ENCODE assay signal across 30 mouse cellular contexts in genomic region chr13:9353890-9354289, GRCm38 (mm10).
A peak's percentile ranks its signal among the peaks of the same experiment; 100 is the strongest.
DNase-seq lines count a peak whose midpoint lies in the region; TF ChIP-seq lines count a peak whose summit lies in the region.
"Had no signal": no experiment of that assay in that cellular context is flagged by ENCODE, and none has a peak within 500 bp of the region (broad histone marks: within the 10 kb centered on the region; RNA-seq: fewer than 3 reads in every experiment).

No protein-coding gene starts in this region.

- H3K4me1 ChIP-seq in CH12.LX (ENCODE audit: control insufficient read depth in 1 of 2, insufficient read depth in 2 of 2): no peaks in the 10 kb centered on the region
- peaks cover 13% of the 10 kb centered on the region for H3K4me1 ChIP-seq in embryonic fibroblast, embryonic 13.5 days (ENCODE audit: control insufficient read depth, insufficient read depth, low read length)
- H3K4me1 ChIP-seq: kidney, embryonic 15.5 days; limb, embryonic 10.5 days; liver, embryonic 13.5 days had no signal

- dilution Hi-C loops in CH12.LX (cut with MboI; ENCODE audit: extremely low pct_ligation_motif_present, extremely low pct_unique_long_range_greater_than_20kb, low sequenced_read_pairs): no loop called here

- TF ChIP-seq POLR2A in CH12.LX (IDR thresholded peaks at IDR 0.05; ENCODE audit: low read depth, low read length): no peak
- TF ChIP-seq POLR2A in embryonic fibroblast, embryonic 13.5 days (IDR thresholded peaks at IDR 0.05; ENCODE audit: low read depth, low read length): no peak

- TF ChIP-seq RAD21 in CH12.LX (IDR thresholded peaks at IDR 0.05; ENCODE audit: low read depth, low read length): no peak

- H3ac ChIP-seq in C2C12 (ENCODE audit: control insufficient read depth, insufficient read length, low read depth): no peak overlapping the region

- peaks cover 3% of the 10 kb centered on the region for H3K79me3 ChIP-seq in C2C12 (ENCODE audit: low read depth)

- no peak for TF ChIP-seq EP300 in CH12.LX (IDR thresholded peaks at IDR 0.05; ENCODE audit: low read length)

- H3K9ac ChIP-seq in CH12.LX (ENCODE audit: insufficient read depth, low read depth): no peak overlapping the region
- H3K9ac ChIP-seq: embryonic facial prominence, embryonic 15.5 days; hindbrain, embryonic 13.5 days; kidney, embryonic 15.5 days; limb, embryonic 15.5 days; liver, embryonic 13.5 days had no signal

- no peaks in the 10 kb centered on the region for H3K27me3 ChIP-seq in C2C12 (ENCODE audit: control insufficient read depth, insufficient read depth, insufficient read length)
- H3K27me3 ChIP-seq in CH12.LX (replicated peaks): no peaks in the 10 kb centered on the region
- H3K27me3 ChIP-seq: embryonic facial prominence, embryonic 15.5 days; hindbrain, embryonic 13.5 days; kidney, embryonic 15.5 days; limb, embryonic 15.5 days; liver, embryonic 13.5 days; Patski had no signal

- H3K27ac ChIP-seq in CH12.LX (ENCODE audit: insufficient read depth, low read depth): no peak overlapping the region
- peak overlapping the region; percentile 45; the same call in 1 of the 2 replicates for H3K27ac ChIP-seq in embryonic fibroblast, embryonic 13.5 days (ENCODE audit: insufficient read depth, low read length)
- H3K27ac ChIP-seq: embryonic facial prominence, embryonic 10.5 days; embryonic facial prominence, embryonic 15.5 days; heart, embryonic 10.5 days; hindbrain, embryonic 13.5 days; kidney, embryonic 15.5 days; limb, embryonic 10.5 days; limb, embryonic 15.5 days; liver, embryonic 13.5 days; macrophage had no signal

- H3K36me3 ChIP-seq in C2C12 (ENCODE audit: control insufficient read depth, insufficient read depth) (no peaks in the 10 kb centered on the region), CH12.LX (replicated peaks in 1 of 2; ENCODE audit: control insufficient read depth in 1 of 2, insufficient read depth in 1 of 2, low read length in 1 of 2) (no peaks in the 10 kb centered on the region)
- H3K36me3 ChIP-seq: embryonic facial prominence, embryonic 10.5 days; embryonic facial prominence, embryonic 15.5 days; heart, embryonic 10.5 days; hindbrain, embryonic 13.5 days; kidney, embryonic 15.5 days; limb, embryonic 10.5 days; limb, embryonic 15.5 days; liver, embryonic 13.5 days had no signal

- no peak overlapping the region for H3K4me2 ChIP-seq in CH12.LX (ENCODE audit: insufficient read depth, low read depth, poor library complexity, severe bottlenecking)
- H3K4me2 ChIP-seq: embryonic facial prominence, embryonic 15.5 days; hindbrain, embryonic 13.5 days; kidney, embryonic 15.5 days; limb, embryonic 15.5 days; liver, embryonic 13.5 days had no signal

- TF ChIP-seq CTCF in C2C12 (IDR thresholded peaks at IDR 0.05; ENCODE audit: control insufficient read depth, insufficient read depth, insufficient read length) (no peak), CH12.LX (conservative IDR thresholded peaks at IDR 0.05 in 1 of 2, IDR thresholded peaks at IDR 0.05 in 1 of 2; ENCODE audit: low read depth in 2 of 2, low read length in 2 of 2) (no peak)
- TF ChIP-seq CTCF in embryonic fibroblast, embryonic 13.5 days (IDR thresholded peaks at IDR 0.05; ENCODE audit: borderline replicate concordance, insufficient read depth, low read length): no peak

- H3K9me3 ChIP-seq in CH12.LX (replicated peaks; ENCODE audit: low read length): no peaks in the 10 kb centered on the region
- H3K9me3 ChIP-seq: embryonic facial prominence, embryonic 10.5 days; embryonic facial prominence, embryonic 15.5 days; heart, embryonic 10.5 days; hindbrain, embryonic 13.5 days; kidney, embryonic 15.5 days; limb, embryonic 10.5 days; limb, embryonic 15.5 days; liver, embryonic 13.5 days had no signal

- H3K4me3 ChIP-seq in C2C12 (ENCODE audit: insufficient read depth, poor library complexity, severe bottlenecking): no peak overlapping the region
- no peak overlapping the region for H3K4me3 ChIP-seq in CH12.LX (replicated peaks in 1 of 3; ENCODE audit: low read depth in 2 of 3, low read length in 2 of 3, poor library complexity in 1 of 3)
- H3K4me3 ChIP-seq in embryonic fibroblast, embryonic 13.5 days (ENCODE audit: insufficient read depth, low read length): no peak overlapping the region
- H3K4me3 ChIP-seq: embryonic facial prominence, embryonic 10.5 days; embryonic facial prominence, embryonic 15.5 days; heart, embryonic 10.5 days; hindbrain, embryonic 13.5 days; kidney, embryonic 15.5 days; limb, embryonic 10.5 days; limb, embryonic 15.5 days; liver, embryonic 13.5 days had no signal

- H3K79me2 ChIP-seq in C2C12 (ENCODE audit: control insufficient read depth, insufficient read depth) (peaks cover 4% of the 10 kb centered on the region), CH12.LX (replicated peaks; ENCODE audit: control insufficient read depth, extremely low read depth, insufficient read depth, poor library complexity, severe bottlenecking) (no peaks in the 10 kb centered on the region)

- in situ Hi-C loops in CH12.LX (cut with MboI; ENCODE audit: low pct_ligation_motif_present, low pct_unique_long_range_greater_than_20kb, low sequenced_read_pairs): no loop called here

- peak; percentile 27 for DNase-seq in CH12.LX (ENCODE audit: extremely low read depth)
- DNase-seq in kidney, postnatal 14 days: no peak
- no peak for DNase-seq in embryo, embryonic 10 days (ENCODE audit: low spot score)
- no peak for DNase-seq in kidney, adult 18-20 months
- DNase-seq in kidney, postnatal 10 days: no peak
- DNase-seq: adrenal gland, postnatal 14 days; cerebellum, adult 2 months; cerebellum, postnatal 14 days; gastrocnemius, postnatal 25 days; heart, adult 11 months; heart, postnatal 4 days; kidney, adult 11 months; kidney, postnatal 4 days; layer of hippocampus, postnatal 36 days; liver, embryonic 13.5 days; lung, adult 18-20 months; midbrain, embryonic 14.5 days; thymus, adult 2 months; thymus, postnatal 4 days had no signal

TF ChIP-seq in C2C12, 6 proteins besides CTCF, POLR2A, EP300 and RAD21:
- TF ChIP-seq MYOG (IDR thresholded peaks at IDR 0.05; ENCODE audit: control insufficient read depth, extremely low read depth, insufficient read length): no peak
- TF ChIP-seq USF1 (IDR thresholded peaks at IDR 0.05; ENCODE audit: low read depth): no peak
- peak; percentile 60 for TF ChIP-seq CEBPB (IDR thresholded peaks at IDR 0.05; ENCODE audit: low read depth)
- peak; percentile 28 for TF ChIP-seq FOSL1 (IDR thresholded peaks at IDR 0.05; ENCODE audit: insufficient read depth, low read length, poor library complexity, severe bottlenecking)
- TF ChIP-seq MYOD1 (IDR thresholded peaks at IDR 0.05; ENCODE audit: control insufficient read depth, insufficient read length, low read depth): no peak

TF ChIP-seq in CH12.LX, 34 proteins besides CTCF, POLR2A, EP300 and RAD21:
- TF ChIP-seq TCF12 (IDR thresholded peaks at IDR 0.05; ENCODE audit: low read depth, low read length): no peak
- no peak for TF ChIP-seq ZKSCAN1 (IDR thresholded peaks at IDR 0.05; ENCODE audit: borderline replicate concordance, low read depth, low read length)
- no peak for TF ChIP-seq ZMIZ1 (IDR thresholded peaks at IDR 0.05; ENCODE audit: low read depth, low read length)
- no peak for TF ChIP-seq NRF1 (IDR thresholded peaks at IDR 0.05; ENCODE audit: low read depth, low read length)
- TF ChIP-seq KAT2A (IDR thresholded peaks at IDR 0.05; ENCODE audit: insufficient replicate concordance, low read length): no peak
- no peak for TF ChIP-seq MAX (IDR thresholded peaks at IDR 0.05; ENCODE audit: low read length)
- TF ChIP-seq GABPA (IDR thresholded peaks at IDR 0.05; ENCODE audit: insufficient replicate concordance, low read depth, low read length): no peak
- no peak for TF ChIP-seq MXI1 (IDR thresholded peaks at IDR 0.05; ENCODE audit: low read depth, low read length)
- TF ChIP-seq MAFK (IDR thresholded peaks at IDR 0.05; ENCODE audit: insufficient replicate concordance, low read length): no peak
- TF ChIP-seq POLR2AphosphoS2 (IDR thresholded peaks at IDR 0.05; ENCODE audit: low read depth, low read length): no peak
- no peak for TF ChIP-seq IRF4 (IDR thresholded peaks at IDR 0.05; ENCODE audit: low read depth, low read length)
- no peak for TF ChIP-seq USF1 (IDR thresholded peaks at IDR 0.05; ENCODE audit: low read depth, low read length)
- no peak for TF ChIP-seq CHD1 (IDR thresholded peaks at IDR 0.05; ENCODE audit: low read depth, low read length)
- TF ChIP-seq BHLHE40 (IDR thresholded peaks at IDR 0.05; ENCODE audit: low read depth, low read length): no peak
- no peak for TF ChIP-seq HCFC1 (IDR thresholded peaks at IDR 0.05; ENCODE audit: low read depth, low read length)
- no peak for TF ChIP-seq E2F4 (IDR thresholded peaks at IDR 0.05; ENCODE audit: insufficient replicate concordance, low read depth, low read length)
- TF ChIP-seq ETS1 (conservative IDR thresholded peaks at IDR 0.05; ENCODE audit: low read depth, low read length): no peak
- no peak for TF ChIP-seq MEF2A (IDR thresholded peaks at IDR 0.05; ENCODE audit: borderline replicate concordance, low read depth, low read length)
- no peak for TF ChIP-seq RCOR1 (conservative IDR thresholded peaks at IDR 0.05; ENCODE audit: low read depth, low read length)
- TF ChIP-seq ZC3H11A (IDR thresholded peaks at IDR 0.05; ENCODE audit: low read depth, low read length): no peak
